Mouse (Mus musculus) ES-Bruce4 (cell line): ENCODE results near the gene Ache. TPM values are rescaled to one million over a fixed set of nuclear protein-coding genes. Genes with fewer than 3 reads are reported as not detected.

Source experiments
- H3K27ac ChIP-seq: 2 replicates; pipeline ENCODE4 v1.5.1; 2012; ENCODE audit warnings: low read length, inconsistent platforms; ENCODE audit not compliant: insufficient read depth
- H3K27me3 ChIP-seq: 2 replicates; pipeline ENCODE4 v1.6.1; 2012; ENCODE audit warnings: mild to moderate bottlenecking, low read length, inconsistent platforms; ENCODE audit not compliant: control insufficient read depth, poor library complexity, insufficient read depth, severe bottlenecking
- H3K36me3 ChIP-seq: 2 replicates; pipeline ENCODE4 v1.6.1; 2012; ENCODE audit warnings: inconsistent platforms, mild to moderate bottlenecking, low read length, moderate library complexity; ENCODE audit not compliant: control insufficient read depth, poor library complexity, insufficient read depth, severe bottlenecking
- H3K4me1 ChIP-seq: one replicate; pipeline ENCODE4 v1.8.1; 2011; ENCODE audit warnings: low read length; ENCODE audit not compliant: control insufficient read depth, insufficient read depth
- H3K4me3 ChIP-seq: 2 replicates; pipeline ENCODE4 v1.5.1; 2011; ENCODE audit warnings: low read depth, mild to moderate bottlenecking, low read length
- H3K9ac ChIP-seq: 2 replicates; pipeline ENCODE4 v1.6.1; 2012; ENCODE audit warnings: low read depth, mild to moderate bottlenecking, inconsistent platforms; ENCODE audit not compliant: poor library complexity, severe bottlenecking
- H3K9me3 ChIP-seq: replicated peaks from 2 replicates; pipeline ENCODE4 v1.6.1; 2012; ENCODE audit warnings: mild to moderate bottlenecking, low read length, inconsistent platforms; ENCODE audit not compliant: control insufficient read depth, poor library complexity, insufficient read depth, severe bottlenecking
- CTCF ChIP-seq: IDR thresholded peaks from one replicate; pipeline ENCODE4 v1.8.1; 2011; ENCODE audit warnings: low read depth, low read length
- EP300 ChIP-seq: IDR thresholded peaks from 2 replicates; pipeline ENCODE4 v1.6.1; 2011; ENCODE audit warnings: low read depth, low read length; ENCODE audit not compliant: insufficient read depth
- POLR2A ChIP-seq: IDR thresholded peaks from one replicate; pipeline ENCODE4 v1.8.1; 2011; ENCODE audit warnings: low read length; ENCODE audit not compliant: insufficient read depth
- polyA plus RNA-seq: library from polyadenylated mRNA; stranded (reverse); fragments of >200 nt; gene quantifications from 2 replicates; pipeline ENCODE4 v1.2.4, GENCODE M21; 2011; ENCODE audit warnings: low read depth; ENCODE audit not compliant: missing spikeins, insufficient read depth, insufficient read length

Gene Ache
- polyA plus RNA-seq, 1 experiment: 0.31 TPM

DNA sequence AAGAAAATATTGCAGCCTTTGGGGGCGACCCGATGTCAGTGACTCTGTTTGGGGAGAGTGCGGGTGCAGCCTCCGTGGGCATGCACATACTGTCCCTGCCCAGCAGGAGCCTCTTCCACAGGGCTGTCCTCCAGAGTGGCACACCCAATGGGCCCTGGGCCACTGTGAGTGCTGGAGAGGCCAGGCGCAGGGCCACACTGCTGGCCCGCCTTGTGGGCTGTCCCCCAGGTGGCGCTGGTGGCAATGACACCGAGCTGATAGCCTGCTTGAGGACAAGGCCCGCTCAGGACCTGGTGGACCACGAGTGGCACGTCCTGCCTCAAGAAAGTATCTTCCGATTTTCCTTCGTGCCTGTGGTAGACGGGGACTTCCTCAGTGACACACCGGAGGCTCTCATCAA, 3.4 kb downstream of the Ache start:
- Histone ChIP-seq H3K27ac (no peak overlapping the region), H3K27me3 (peaks cover 9% of the 10 kb centered on the region; the same call in 1 of the 2 replicates), H3K4me1 (no peaks in the 10 kb centered on the region), H3K9me3 (no peaks in the 10 kb centered on the region), H3K4me3 (no peak overlapping the region), H3K36me3 (peaks cover 7% of the 10 kb centered on the region), H3K9ac (no peak overlapping the region)
- TF ChIP-seq CTCF (peak; percentile 66), EP300 (no peak)

DNA sequence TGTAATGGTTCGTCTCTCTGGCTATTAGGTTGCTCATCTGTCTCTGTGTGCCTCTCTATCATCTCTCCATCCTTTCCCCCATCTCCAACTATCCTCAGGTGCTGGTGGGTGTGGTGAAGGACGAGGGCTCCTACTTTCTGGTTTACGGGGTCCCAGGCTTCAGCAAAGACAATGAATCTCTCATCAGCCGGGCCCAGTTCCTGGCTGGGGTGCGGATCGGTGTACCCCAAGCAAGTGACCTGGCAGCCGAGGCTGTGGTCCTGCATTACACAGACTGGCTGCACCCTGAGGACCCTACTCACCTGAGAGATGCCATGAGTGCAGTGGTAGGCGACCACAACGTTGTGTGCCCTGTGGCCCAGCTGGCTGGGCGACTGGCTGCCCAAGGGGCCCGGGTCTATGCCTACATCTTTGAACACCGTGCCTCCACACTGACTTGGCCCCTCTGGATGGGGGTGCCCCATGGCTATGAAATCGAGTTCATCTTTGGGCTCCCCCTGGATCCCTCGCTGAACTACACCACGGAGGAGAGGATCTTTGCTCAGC, 4.1 kb downstream of the Ache start:
- H3K4me1 ChIP-seq: no peaks in the 10 kb centered on the region
- peaks cover 15% of the 10 kb centered on the region for H3K36me3 ChIP-seq
- TF ChIP-seq EP300: no peak
- H3K27me3 ChIP-seq: peaks cover 9% of the 10 kb centered on the region; the same call in 1 of the 2 replicates
- H3K27ac ChIP-seq: no peak overlapping the region
- no peak overlapping the region for H3K9ac ChIP-seq
- H3K9me3 ChIP-seq: no peaks in the 10 kb centered on the region
- H3K4me3 ChIP-seq: no peak overlapping the region

DNA sequence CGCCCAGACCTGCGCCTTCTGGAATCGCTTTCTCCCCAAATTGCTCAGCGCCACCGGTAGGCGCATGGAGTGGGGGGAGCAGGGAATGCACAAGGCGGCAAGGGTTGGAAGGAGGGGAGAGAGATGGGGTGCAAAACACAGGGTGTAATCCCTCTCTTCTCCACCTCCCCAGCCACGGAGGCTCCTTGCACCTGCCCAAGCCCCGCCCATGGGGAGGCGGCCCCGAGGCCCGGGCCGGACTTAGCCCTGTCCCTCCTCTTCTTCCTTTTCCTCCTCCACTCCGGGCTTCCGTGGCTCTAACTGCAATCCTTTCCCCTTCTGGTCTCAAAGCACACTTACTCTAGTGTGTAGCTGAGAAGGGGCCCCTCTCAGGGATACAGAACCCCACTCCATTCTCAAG, 6.0 kb downstream of the Ache start:
- TF ChIP-seq POLR2A: peak; percentile 34
- TF ChIP-seq CTCF: no peak
- no peak overlapping the region for H3K27ac ChIP-seq
- peak overlapping the region; percentile 96 for H3K9ac ChIP-seq
- peaks cover 4% of the 10 kb centered on the region; the same call in 1 of the 2 replicates for H3K27me3 ChIP-seq
- H3K9me3 ChIP-seq: no peaks in the 10 kb centered on the region
- H3K4me3 ChIP-seq: peak overlapping the region; percentile 98
- H3K36me3 ChIP-seq: peaks cover 33% of the 10 kb centered on the region
- no peaks in the 10 kb centered on the region for H3K4me1 ChIP-seq

DNA sequence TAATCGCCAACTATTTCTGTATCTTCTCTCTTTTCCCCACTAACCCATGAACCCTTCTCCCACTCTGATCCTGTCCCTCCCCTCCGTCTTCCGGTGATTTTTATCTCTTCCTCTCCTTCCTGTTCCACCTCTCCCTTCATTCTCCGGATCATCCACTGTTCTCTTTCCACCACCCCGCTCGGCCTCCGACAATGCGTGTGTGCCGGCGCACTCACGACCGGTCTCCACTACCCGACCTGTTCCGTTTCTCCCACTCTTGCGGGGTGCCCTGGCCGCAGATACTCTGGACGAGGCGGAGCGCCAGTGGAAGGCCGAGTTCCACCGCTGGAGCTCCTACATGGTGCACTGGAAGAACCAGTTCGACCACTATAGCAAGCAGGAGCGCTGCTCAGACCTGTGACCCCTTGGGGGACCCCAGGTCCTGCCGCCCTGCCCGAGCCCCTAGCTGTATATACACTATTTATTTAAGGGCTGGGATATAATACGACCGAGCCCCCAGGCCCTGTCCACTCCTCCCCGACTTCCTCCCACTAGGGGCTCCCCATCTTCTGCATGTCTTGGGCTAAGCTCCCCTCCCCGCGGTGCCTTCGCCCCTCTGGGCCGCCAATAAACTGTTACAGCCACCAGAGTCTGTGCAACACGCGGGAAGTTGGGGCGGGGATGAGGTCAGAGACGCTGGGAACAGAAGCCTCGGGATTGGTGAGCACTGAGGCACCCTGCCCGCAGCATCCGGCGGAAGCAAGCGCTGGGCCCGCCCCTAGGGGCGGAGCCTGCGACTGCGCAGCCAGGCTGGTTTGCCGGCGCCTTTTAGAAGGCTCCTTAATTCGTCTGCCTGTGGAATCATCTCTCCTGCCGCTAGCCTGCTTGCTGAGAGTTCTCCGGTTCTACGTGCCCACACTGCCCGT, 6.8 kb downstream of the Ache start, which contains the start of gene Ufsp1:
Ufsp1 (plus strand) TSS at position 791 of the 905 bp plus-strand sequence.
- no peak for TF ChIP-seq CTCF
- peak; percentile 56 for TF ChIP-seq POLR2A
- 0 out of 2 replicates have a peak, but pooled peaks have one; percentile 31 for TF ChIP-seq EP300
- peaks cover 41% of the 10 kb centered on the region for H3K36me3 ChIP-seq
- no peaks in the 10 kb centered on the region for H3K9me3 ChIP-seq
- peak within 1 kb of the TSS; percentile 98 for H3K4me3 ChIP-seq
- H3K27ac ChIP-seq: peak within 1 kb of the TSS; percentile 92
- H3K9ac ChIP-seq: peak within 1 kb of the TSS; percentile 96
- no peaks in the 10 kb centered on the region for H3K27me3 ChIP-seq
- no peaks in the 10 kb centered on the region for H3K4me1 ChIP-seq

DNA sequence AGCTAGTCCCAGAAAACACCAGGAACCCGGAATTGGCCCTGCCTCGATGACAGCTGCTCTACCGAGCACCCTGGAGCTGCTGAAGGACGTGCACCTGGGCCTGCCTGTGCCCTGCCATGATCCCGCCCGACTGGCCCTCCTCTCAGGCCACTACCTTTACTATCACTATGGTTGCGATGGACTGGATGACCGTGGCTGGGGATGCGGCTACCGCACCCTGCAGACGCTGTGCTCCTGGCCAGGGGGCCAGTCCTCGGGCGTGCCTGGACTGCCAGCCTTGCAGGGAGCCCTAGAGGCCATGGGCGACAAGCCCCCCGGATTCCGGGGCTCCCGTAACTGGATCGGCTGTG, 7.4 kb downstream of the Ache start:
- Histone ChIP-seq H3K4me1 (no peaks in the 10 kb centered on the region), H3K4me3 (peak overlapping the region; percentile 88), H3K9ac (peak overlapping the region; percentile 96), H3K36me3 (peaks cover 47% of the 10 kb centered on the region), H3K27me3 (no peaks in the 10 kb centered on the region), H3K9me3 (no peaks in the 10 kb centered on the region), H3K27ac (peak overlapping the region; percentile 75)
- TF ChIP-seq EP300 (no peak), POLR2A (no peak), CTCF (no peak)

DNA sequence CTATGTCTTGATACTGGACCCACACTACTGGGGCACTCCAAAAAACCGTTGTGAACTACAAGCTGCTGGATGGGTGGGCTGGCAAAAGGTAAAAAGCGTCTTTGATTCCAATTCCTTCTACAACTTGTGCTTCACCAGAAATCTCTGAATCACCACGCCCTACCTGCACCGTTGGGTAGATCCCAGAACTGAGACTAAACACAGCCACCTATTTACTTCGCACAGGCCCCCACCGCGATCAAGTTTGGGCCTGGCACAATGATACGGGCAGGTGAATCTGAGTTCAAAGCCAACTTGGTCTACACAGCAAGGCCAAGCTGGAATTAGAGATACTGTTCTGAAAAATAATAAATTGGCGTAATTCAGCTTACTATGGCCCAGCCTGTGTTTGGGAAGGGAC, 8.0 kb downstream of the Ache start:
- H3K27ac ChIP-seq: no peak overlapping the region
- H3K27me3 ChIP-seq: no peaks in the 10 kb centered on the region
- peak overlapping the region; percentile 88 for H3K4me3 ChIP-seq
- peak overlapping the region; percentile 96 for H3K9ac ChIP-seq
- H3K36me3 ChIP-seq: peaks cover 53% of the 10 kb centered on the region
- H3K4me1 ChIP-seq: no peaks in the 10 kb centered on the region
- TF ChIP-seq EP300: no peak
- TF ChIP-seq POLR2A: no peak
- TF ChIP-seq CTCF: no peak
- no peaks in the 10 kb centered on the region for H3K9me3 ChIP-seq
